Mouse (Mus musculus) midbrain, embryonic 16.5 days (tissue): Measurements from ENCODE around the gene Mpnd. TPM values are rescaled to one million over a fixed set of nuclear protein-coding genes. Genes with fewer than 3 reads are reported as not detected.
A peak's percentile ranks its signal among the peaks of the same experiment; 100 is the strongest.

Experiments
- ATAC-seq: fragments of 200-750 bp; cut with Nextera tagmentation; 2 replicates; pipeline ENCODE4 v1.8.0; 2017; ENCODE audit warnings: moderate TSS enrichment
- H3K27ac ChIP-seq: fragments of 300-500 bp; sonication (generic); 2 replicates; pipeline ENCODE4 v1.5.1; 2014; ENCODE audit warnings: mild to moderate bottlenecking, low read length, mixed read lengths
- H3K27me3 ChIP-seq: fragments of 300-500 bp; sonication (generic); 2 replicates; pipeline ENCODE4 v1.6.1; 2014; ENCODE audit warnings: low read depth, low read length, mixed read lengths; ENCODE audit not compliant: control insufficient read depth, insufficient read depth
- H3K36me3 ChIP-seq: fragments of 300-500 bp; sonication (generic); 2 replicates; pipeline ENCODE4 v1.6.1; 2014; ENCODE audit warnings: mild to moderate bottlenecking, low read length, moderate library complexity, mixed read lengths; ENCODE audit not compliant: control insufficient read depth, insufficient read depth
- H3K4me1 ChIP-seq: fragments of 300-500 bp; sonication (generic); 2 replicates; pipeline ENCODE4 v1.6.1; 2014; ENCODE audit warnings: mild to moderate bottlenecking, low read length, mixed read lengths; ENCODE audit not compliant: control insufficient read depth, insufficient read depth
- H3K4me2 ChIP-seq: fragments of 300-500 bp; sonication (generic); 2 replicates; pipeline ENCODE4 v1.6.1; 2014; ENCODE audit warnings: mild to moderate bottlenecking, low read length, mixed read lengths
- H3K4me3 ChIP-seq: fragments of 300-500 bp; sonication (generic); 2 replicates; pipeline ENCODE4 v1.5.1; 2014; ENCODE audit warnings: low read depth, mild to moderate bottlenecking, low read length, moderate library complexity, mixed read lengths
- H3K9ac ChIP-seq: fragments of 300-500 bp; sonication (generic); 2 replicates; pipeline ENCODE4 v1.6.1; 2014; ENCODE audit warnings: low read depth, low read length, mixed read lengths
- H3K9me3 ChIP-seq: fragments of 300-500 bp; sonication (generic); replicated peaks from 2 replicates; pipeline ENCODE4 v1.6.1; 2014; ENCODE audit warnings: mild to moderate bottlenecking, low read length, mixed read lengths; ENCODE audit not compliant: control insufficient read depth, poor library complexity, severe bottlenecking
- WGBS: fragments of 180-500 bp; shearing (Covaris S2); extraction: QIAGEN DNeasy Blood & Tissue Kit; methylation state at CpG from one replicate; pipeline ENCODE4 v1.1.7; 2014; 5-methylcytosine and 5-hydroxymethylcytosine counted together
- polyA plus RNA-seq: library from polyadenylated mRNA; unstranded; fragments of >200 nt; fragmentation: Nextera tagmentation; extraction: Ambion mirVana; gene quantifications from 2 replicates; pipeline ENCODE4 v1.2.1, GENCODE M21; 2015

Mpnd gene
- polyA plus RNA-seq, 1 experiment from 2014 or later, result 115 TPM

GRCm38 (mm10) chr17:56036901-56037287, 31.4 kb downstream of the Mpnd start:
- ATAC-seq, result peak; percentile 61
- peaks cover 6% of the 10 kb centered on the region; the same call in 1 of the 2 replicates for H3K36me3 ChIP-seq
- peak overlapping the region; percentile 48 for H3K4me2 ChIP-seq
- 0 out of 2 replicates have a peak overlapping the region, but pooled peaks have one; percentile 1 for H3K27ac ChIP-seq
- WGBS, result 37% methylated on average over 13 of the region's 13 CpGs
- peak overlapping the region; percentile 87 for H3K4me3 ChIP-seq
- no peaks in the 10 kb centered on the region for H3K9me3 ChIP-seq
- peak overlapping the region; percentile 48; the same call in 1 of the 2 replicates for H3K9ac ChIP-seq
- H3K4me1 ChIP-seq, result peaks cover 18% of the 10 kb centered on the region
- no peaks in the 10 kb centered on the region for H3K27me3 ChIP-seq

GRCm38 (mm10) chr17:56038583-56039261, 33.2 kb downstream of the Mpnd start:
- H3K4me3 ChIP-seq, result no peak overlapping the region
- no peak overlapping the region for H3K9ac ChIP-seq
- no peak overlapping the region for H3K27ac ChIP-seq
- 89% methylated on average over 8 of the region's 8 CpGs for WGBS
- no peaks in the 10 kb centered on the region for H3K27me3 ChIP-seq
- H3K9me3 ChIP-seq, result no peaks in the 10 kb centered on the region
- peaks cover 3% of the 10 kb centered on the region; the same call in 1 of the 2 replicates for H3K36me3 ChIP-seq
- no peak overlapping the region for H3K4me2 ChIP-seq
- no peak for ATAC-seq
- H3K4me1 ChIP-seq, result peaks cover 18% of the 10 kb centered on the region

DNA sequence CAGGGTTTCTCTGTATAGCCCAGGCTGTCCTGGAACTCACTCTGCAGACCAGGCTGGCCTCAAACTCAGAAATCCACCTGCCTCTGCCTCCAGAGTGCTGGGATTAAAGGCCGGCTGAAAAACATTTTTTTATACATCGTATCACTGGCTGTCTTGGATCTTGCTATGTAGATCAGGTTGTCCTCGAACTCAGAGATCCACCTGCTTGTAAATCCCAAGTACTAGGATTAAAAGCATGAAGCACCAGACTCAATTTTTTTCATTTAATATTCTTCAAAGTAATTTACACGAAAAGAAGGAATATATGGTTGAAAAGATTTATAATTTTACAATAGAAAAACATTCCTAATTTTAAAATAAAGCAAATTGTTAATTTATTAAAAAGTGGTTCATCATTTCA, 33.8 kb downstream of the Mpnd start:
- no peak overlapping the region for H3K27ac ChIP-seq
- 79% methylated on average over 4 of the region's 4 CpGs for WGBS
- H3K27me3 ChIP-seq, result no peaks in the 10 kb centered on the region
- no peaks in the 10 kb centered on the region for H3K36me3 ChIP-seq
- ATAC-seq, result no peak
- H3K4me2 ChIP-seq, result peak overlapping the region; percentile 56
- no peaks in the 10 kb centered on the region for H3K9me3 ChIP-seq
- no peak overlapping the region for H3K9ac ChIP-seq
- no peak overlapping the region; the same call in 1 of the 2 replicates for H3K4me3 ChIP-seq
- H3K4me1 ChIP-seq, result peaks cover 18% of the 10 kb centered on the region

GRCm38 (mm10) chr17:56040030-56040856, 34.7 kb downstream of the Mpnd start, which contains the start of gene Chaf1a:
TSS of gene Chaf1a (plus strand) at chr17:56040439.
- Histone ChIP-seq H3K36me3 (no peaks in the 10 kb centered on the region), H3K4me3 (peak within 1 kb of the TSS; percentile 64), H3K9ac (peak within 1 kb of the TSS; percentile 64), H3K27me3 (no peaks in the 10 kb centered on the region), H3K4me1 (peaks cover 12% of the 10 kb centered on the region), H3K4me2 (peak within 1 kb of the TSS; percentile 91), H3K27ac (peak within 1 kb of the TSS; percentile 73), H3K9me3 (no peaks in the 10 kb centered on the region)
- ATAC-seq, result peak; percentile 82
- 0% methylated on average over 61 of the region's 68 CpGs for WGBS

DNA sequence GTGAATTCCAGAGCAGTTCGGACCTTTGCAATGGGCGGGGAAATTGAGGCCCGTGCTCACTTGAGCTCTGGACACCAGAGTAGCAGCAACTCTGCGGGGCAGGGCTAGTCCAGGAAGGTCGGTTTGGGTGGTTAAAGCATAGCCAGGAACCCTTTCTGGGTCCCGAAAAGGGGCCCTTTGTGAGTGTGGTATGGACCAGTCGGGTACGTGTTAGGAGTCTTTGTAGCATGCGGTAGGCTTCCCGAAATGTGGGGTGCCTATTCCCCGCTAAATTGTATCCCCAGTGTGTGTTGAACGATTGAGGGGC, 35.3 kb downstream of the Mpnd start:
- H3K27ac ChIP-seq, result no peak overlapping the region
- ATAC-seq, result no peak
- H3K4me1 ChIP-seq, result peaks cover 6% of the 10 kb centered on the region
- H3K4me2 ChIP-seq, result peak overlapping the region; percentile 91
- WGBS, result 1% methylated on average over 12 of the region's 12 CpGs
- no peaks in the 10 kb centered on the region for H3K27me3 ChIP-seq
- H3K4me3 ChIP-seq, result peak overlapping the region; percentile 64
- no peaks in the 10 kb centered on the region for H3K9me3 ChIP-seq
- peak overlapping the region; percentile 59; the same call in 1 of the 2 replicates for H3K9ac ChIP-seq
- no peaks in the 10 kb centered on the region for H3K36me3 ChIP-seq

- Histone ChIP-seq H3K4me2 (no peak overlapping the region), H3K9me3 (no peaks in the 10 kb centered on the region), H3K36me3 (no peaks in the 10 kb centered on the region), H3K27ac (no peak overlapping the region), H3K9ac (no peak overlapping the region), H3K27me3 (no peaks in the 10 kb centered on the region), H3K4me1 (no peaks in the 10 kb centered on the region), H3K4me3 (no peak overlapping the region)
- WGBS, result 95% methylated on average over 5 of the region's 5 CpGs
- no peak for ATAC-seq
Observed at GRCm38 (mm10) chr17:56051369-56051768, 45.9 kb downstream of the Mpnd start.

- H3K4me1 ChIP-seq, result no peaks in the 10 kb centered on the region
- H3K4me2 ChIP-seq, result no peak overlapping the region
- ATAC-seq, result no peak
- no peak overlapping the region for H3K9ac ChIP-seq
- H3K27me3 ChIP-seq, result no peaks in the 10 kb centered on the region
- peaks cover 2% of the 10 kb centered on the region; the same call in 1 of the 2 replicates for H3K36me3 ChIP-seq
- no peaks in the 10 kb centered on the region for H3K9me3 ChIP-seq
- no peak overlapping the region for H3K4me3 ChIP-seq
- no peak overlapping the region for H3K27ac ChIP-seq
Observed at GRCm38 (mm10) chr17:56054938-56055337, 49.4 kb downstream of the Mpnd start.

DNA sequence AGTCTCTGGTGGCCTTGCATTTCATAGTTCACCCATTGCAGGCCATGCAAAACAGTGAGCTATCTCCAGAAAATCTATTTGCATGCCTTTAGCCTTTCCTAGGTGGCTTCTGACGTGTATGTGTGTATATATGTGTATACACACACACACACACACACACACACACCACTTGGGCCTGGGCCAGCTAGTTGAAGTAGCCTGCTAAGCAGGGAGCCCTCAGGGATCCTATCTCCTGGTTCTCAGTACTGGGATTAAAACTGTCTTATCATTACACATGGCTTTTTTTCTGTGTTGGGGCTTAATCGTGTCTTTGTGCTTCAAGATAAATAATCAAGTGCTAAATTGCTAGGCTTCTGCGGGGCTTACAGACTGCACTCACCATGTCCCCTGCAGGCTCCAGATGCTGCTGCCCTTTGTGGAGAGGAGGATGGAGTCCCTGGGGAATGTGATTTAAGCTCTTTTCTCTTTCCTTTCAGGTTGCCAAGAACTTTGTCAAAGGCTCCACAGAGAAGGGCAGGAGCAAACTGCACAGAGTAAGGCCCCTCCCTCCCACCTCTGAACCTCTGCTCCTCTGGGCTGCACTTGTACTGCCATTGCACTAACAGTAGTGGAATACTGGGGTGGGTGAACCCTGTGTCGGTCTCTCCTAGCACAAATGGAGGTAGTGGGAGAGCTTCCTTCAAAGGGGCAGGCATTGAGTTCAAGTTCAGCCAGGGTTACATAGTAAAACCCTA, 50.6 kb downstream of the Mpnd start:
- no peaks in the 10 kb centered on the region for H3K4me1 ChIP-seq
- H3K9me3 ChIP-seq, result no peaks in the 10 kb centered on the region
- H3K36me3 ChIP-seq, result peaks cover 2% of the 10 kb centered on the region; the same call in 1 of the 2 replicates
- H3K9ac ChIP-seq, result no peak overlapping the region
- H3K27ac ChIP-seq, result peak overlapping the region; percentile 13; the same call in 1 of the 2 replicates
- H3K4me2 ChIP-seq, result no peak overlapping the region
- 43% methylated on average over 4 of the region's 4 CpGs for WGBS
- peak; percentile 41; the same call in 1 of the 2 replicates for ATAC-seq
- no peaks in the 10 kb centered on the region for H3K27me3 ChIP-seq
- H3K4me3 ChIP-seq, result no peak overlapping the region
